Mouse (Mus musculus) olfactory bulb, adult 2 months (tissue): ENCODE results near the gene Trafd1.

Experiments
- CTCF ChIP-seq: fragments of 200-500 bp; IDR thresholded peaks from 2 replicates; pipeline ENCODE4 v1.5.1; 2012; ENCODE audit warnings: low read depth, mild to moderate bottlenecking, low read length, moderate library complexity; ENCODE audit not compliant: insufficient read depth
- POLR2A ChIP-seq: fragments of 200-500 bp; IDR thresholded peaks from 2 replicates; pipeline ENCODE4 v1.6.1; 2012; ENCODE audit warnings: mild to moderate bottlenecking, low read depth, low read length, moderate library complexity; ENCODE audit not compliant: insufficient read depth

GRCm38 (mm10) chr5:121392667-121393380 lies 7.4 kb upstream of the Trafd1 start:
- TF ChIP-seq POLR2A, result no peak
- TF ChIP-seq CTCF, result no peak
